Mouse (Mus musculus): ENCODE data around the gene Mgmt. TPM values are rescaled to one million over a fixed set of nuclear protein-coding genes. Genes with fewer than 3 reads are reported as not detected.

The Mgmt gene
- polyA plus RNA-seq, 1 experiment from 2014 or later: 2.6 TPM

GRCm38 (mm10) chr7:136865876-136866275, 28.5 kb upstream of the Mgmt start:
- Histone ChIP-seq H3K4me3 (no peak overlapping the region), H3K4me1 (peaks cover 16% of the 10 kb centered on the region), H3K4me2 (replicated peaks) (no peak overlapping the region), H3K36me3 (no peaks in the 10 kb centered on the region), H3K9ac (replicated peaks) (no peak overlapping the region), H3K27me3 (peaks cover 12% of the 10 kb centered on the region), H3K27ac (replicated peaks) (no peak overlapping the region), H3K9me3 (peaks cover 4% of the 10 kb centered on the region; the same call in 1 of the 2 replicates)
- WGBS: 90% methylated on average over 4 of the region's 4 CpGs
- ATAC-seq (ENCODE audit: low FRiP score, low read depth): no peak

- H3K9me3 ChIP-seq: peaks cover 4% of the 10 kb centered on the region; the same call in 1 of the 2 replicates
- ATAC-seq (ENCODE audit: low FRiP score, low read depth): no peak
- 78% methylated on average over 4 of the region's 4 CpGs for WGBS
- H3K36me3 ChIP-seq: no peaks in the 10 kb centered on the region
- no peak overlapping the region for H3K4me3 ChIP-seq
- H3K9ac ChIP-seq (replicated peaks): no peak overlapping the region
- no peak overlapping the region for H3K4me2 ChIP-seq (replicated peaks)
- no peak overlapping the region for H3K27ac ChIP-seq (replicated peaks)
- H3K27me3 ChIP-seq: peaks cover 12% of the 10 kb centered on the region
- H3K4me1 ChIP-seq: peaks cover 18% of the 10 kb centered on the region
Observed at GRCm38 (mm10) chr7:136866535-136866934, 27.9 kb upstream of the Mgmt start.

GRCm38 (mm10) chr7:136871535-136871934, 22.9 kb upstream of the Mgmt start:
- Histone ChIP-seq H3K4me3 (no peak overlapping the region), H3K27me3 (peaks cover 9% of the 10 kb centered on the region), H3K9me3 (no peaks in the 10 kb centered on the region), H3K4me2 (replicated peaks) (peak overlapping the region; percentile 21; the same call in 1 of the 2 replicates), H3K4me1 (peaks cover 10% of the 10 kb centered on the region), H3K9ac (replicated peaks) (no peak overlapping the region), H3K27ac (replicated peaks) (no peak overlapping the region), H3K36me3 (no peaks in the 10 kb centered on the region)
- ATAC-seq (ENCODE audit: low FRiP score, low read depth): no peak
- 53% methylated on average over 11 of the region's 11 CpGs for WGBS

GRCm38 (mm10) chr7:136872059-136872458, 22.4 kb upstream of the Mgmt start:
- H3K4me2 ChIP-seq (replicated peaks): peak overlapping the region; percentile 21
- H3K36me3 ChIP-seq: no peaks in the 10 kb centered on the region
- peaks cover 10% of the 10 kb centered on the region for H3K4me1 ChIP-seq
- H3K27ac ChIP-seq (replicated peaks): 0 out of 2 replicates have a peak overlapping the region, but pooled peaks have one; percentile 12
- 5% methylated on average over 8 of the region's 8 CpGs for WGBS
- peaks cover 7% of the 10 kb centered on the region; the same call in 1 of the 2 replicates for H3K27me3 ChIP-seq
- no peak overlapping the region for H3K4me3 ChIP-seq
- ATAC-seq (ENCODE audit: low FRiP score, low read depth): no peak
- no peaks in the 10 kb centered on the region for H3K9me3 ChIP-seq
- no peak overlapping the region for H3K9ac ChIP-seq (replicated peaks)

GRCm38 (mm10) chr7:136874396-136874795, 20.0 kb upstream of the Mgmt start:
- no peak for ATAC-seq (ENCODE audit: low FRiP score, low read depth)
- no peak overlapping the region for H3K4me3 ChIP-seq
- H3K4me2 ChIP-seq (replicated peaks): no peak overlapping the region
- peaks cover 10% of the 10 kb centered on the region for H3K4me1 ChIP-seq
- peaks cover 7% of the 10 kb centered on the region; the same call in 1 of the 2 replicates for H3K27me3 ChIP-seq
- no peak overlapping the region for H3K9ac ChIP-seq (replicated peaks)
- no peaks in the 10 kb centered on the region for H3K9me3 ChIP-seq
- H3K27ac ChIP-seq (replicated peaks): no peak overlapping the region
- 57% methylated on average over 1 of the region's 1 CpGs for WGBS
- H3K36me3 ChIP-seq: no peaks in the 10 kb centered on the region

- no peak overlapping the region for H3K4me3 ChIP-seq
- H3K4me1 ChIP-seq: no peaks in the 10 kb centered on the region
- no peak overlapping the region for H3K27ac ChIP-seq (replicated peaks)
- H3K9me3 ChIP-seq: no peaks in the 10 kb centered on the region
- 0 out of 2 replicates have a peak, but pooled peaks cover 5% of the 10 kb centered on the region for H3K27me3 ChIP-seq
- no peaks in the 10 kb centered on the region for H3K36me3 ChIP-seq
- WGBS: 90% methylated on average over 4 of the region's 4 CpGs
- H3K9ac ChIP-seq (replicated peaks): no peak overlapping the region
- no peak for ATAC-seq (ENCODE audit: low FRiP score, low read depth)
- no peak overlapping the region for H3K4me2 ChIP-seq (replicated peaks)
Observed at GRCm38 (mm10) chr7:136880386-136880785, 14.0 kb upstream of the Mgmt start.

GRCm38 (mm10) chr7:136888161-136888560, 6.3 kb upstream of the Mgmt start:
- WGBS: 87% methylated on average over 6 of the region's 6 CpGs
- Histone ChIP-seq H3K27me3 (peaks cover 2% of the 10 kb centered on the region; the same call in 1 of the 2 replicates), H3K4me2 (replicated peaks) (no peak overlapping the region), H3K9ac (replicated peaks) (no peak overlapping the region), H3K4me1 (no peaks in the 10 kb centered on the region), H3K36me3 (no peaks in the 10 kb centered on the region), H3K9me3 (no peaks in the 10 kb centered on the region), H3K4me3 (no peak overlapping the region), H3K27ac (replicated peaks) (no peak overlapping the region)
- ATAC-seq (ENCODE audit: low FRiP score, low read depth): no peak

- H3K4me3 ChIP-seq: no peak overlapping the region
- no peak overlapping the region for H3K27ac ChIP-seq (replicated peaks)
- H3K4me1 ChIP-seq: peaks cover 7% of the 10 kb centered on the region
- 85% methylated on average over 1 of the region's 1 CpGs for WGBS
- H3K36me3 ChIP-seq: no peaks in the 10 kb centered on the region
- H3K9me3 ChIP-seq: peaks cover 2% of the 10 kb centered on the region; the same call in 1 of the 2 replicates
- H3K27me3 ChIP-seq: 0 out of 2 replicates have a peak, but pooled peaks cover 2% of the 10 kb centered on the region
- H3K4me2 ChIP-seq (replicated peaks): no peak overlapping the region
- H3K9ac ChIP-seq (replicated peaks): no peak overlapping the region
- no peak for ATAC-seq (ENCODE audit: low FRiP score, low read depth)
Observed at GRCm38 (mm10) chr7:136895356-136895755, 942 bp downstream of the Mgmt start.

GRCm38 (mm10) chr7:136895851-136896250, 1.4 kb downstream of the Mgmt start:
- no peak overlapping the region for H3K9ac ChIP-seq (replicated peaks)
- H3K36me3 ChIP-seq: no peaks in the 10 kb centered on the region
- no peak overlapping the region for H3K4me2 ChIP-seq (replicated peaks)
- 0 out of 2 replicates have a peak, but pooled peaks cover 2% of the 10 kb centered on the region for H3K27me3 ChIP-seq
- H3K27ac ChIP-seq (replicated peaks): no peak overlapping the region
- WGBS: 94% methylated on average over 7 of the region's 7 CpGs
- H3K4me1 ChIP-seq: peaks cover 7% of the 10 kb centered on the region
- peaks cover 5% of the 10 kb centered on the region; the same call in 1 of the 2 replicates for H3K9me3 ChIP-seq
- H3K4me3 ChIP-seq: no peak overlapping the region
- no peak for ATAC-seq (ENCODE audit: low FRiP score, low read depth)

GRCm38 (mm10) chr7:136897481-136897880, 3.1 kb downstream of the Mgmt start:
- no peak overlapping the region for H3K9ac ChIP-seq (replicated peaks)
- no peak overlapping the region for H3K27ac ChIP-seq (replicated peaks)
- H3K27me3 ChIP-seq: 0 out of 2 replicates have a peak, but pooled peaks cover 2% of the 10 kb centered on the region
- no peaks in the 10 kb centered on the region for H3K36me3 ChIP-seq
- peaks cover 7% of the 10 kb centered on the region for H3K4me1 ChIP-seq
- H3K4me3 ChIP-seq: no peak overlapping the region
- WGBS: 17% methylated on average over 1 of the region's 1 CpGs
- no peak overlapping the region for H3K4me2 ChIP-seq (replicated peaks)
- no peak for ATAC-seq (ENCODE audit: low FRiP score, low read depth)
- H3K9me3 ChIP-seq: peaks cover 5% of the 10 kb centered on the region; the same call in 1 of the 2 replicates

GRCm38 (mm10) chr7:136898005-136898404, 3.6 kb downstream of the Mgmt start:
- H3K4me2 ChIP-seq (replicated peaks): no peak overlapping the region
- H3K9ac ChIP-seq (replicated peaks): no peak overlapping the region
- H3K9me3 ChIP-seq: peaks cover 5% of the 10 kb centered on the region; the same call in 1 of the 2 replicates
- no peaks in the 10 kb centered on the region for H3K36me3 ChIP-seq
- WGBS: 76% methylated on average over 4 of the region's 4 CpGs
- H3K27ac ChIP-seq (replicated peaks): no peak overlapping the region
- H3K4me3 ChIP-seq: no peak overlapping the region
- peaks cover 7% of the 10 kb centered on the region for H3K4me1 ChIP-seq
- no peak for ATAC-seq (ENCODE audit: low FRiP score, low read depth)
- H3K27me3 ChIP-seq: no peaks in the 10 kb centered on the region

- Histone ChIP-seq H3K36me3 (no peaks in the 10 kb centered on the region), H3K4me2 (replicated peaks) (no peak overlapping the region), H3K9ac (replicated peaks) (no peak overlapping the region), H3K9me3 (no peaks in the 10 kb centered on the region), H3K4me3 (no peak overlapping the region), H3K4me1 (no peaks in the 10 kb centered on the region), H3K27me3 (no peaks in the 10 kb centered on the region), H3K27ac (replicated peaks) (no peak overlapping the region)
- WGBS: 94% methylated on average over 11 of the region's 11 CpGs
- no peak for ATAC-seq (ENCODE audit: low FRiP score, low read depth)
Observed at GRCm38 (mm10) chr7:136908616-136909144, 14.3 kb downstream of the Mgmt start.

Data from midbrain, embryonic 12.5 days (tissue).